Mouse (Mus musculus) heart, embryonic 16.5 days (tissue): ENCODE results near the gene Dennd5b. TPM values are rescaled to one million over a fixed set of nuclear protein-coding genes. Genes with fewer than 3 reads are reported as not detected.

Experiments used
- ATAC-seq: fragments of 200-750 bp; cut with Nextera tagmentation; replicated peaks from 2 replicates; pipeline ENCODE4 v1.8.0; 2017; ENCODE audit warnings: moderate number of reproducible peaks; ENCODE audit not compliant: insufficient read depth, low FRiP score; ENCODE audit errors: extremely low read depth
- H3K27ac ChIP-seq: fragments of 300-500 bp; sonication (generic); 2 replicates; pipeline ENCODE4 v1.5.1; 2014; ENCODE audit warnings: mild to moderate bottlenecking, low read length, control low read depth, moderate library complexity
- H3K27me3 ChIP-seq: fragments of 300-500 bp; sonication (generic); 2 replicates; pipeline ENCODE4 v1.6.1; 2014; ENCODE audit warnings: low read length, mixed read lengths; ENCODE audit not compliant: control insufficient read depth, insufficient read depth
- H3K36me3 ChIP-seq: fragments of 300-500 bp; sonication (generic); 2 replicates; pipeline ENCODE4 v1.6.1; 2014; ENCODE audit not compliant: control insufficient read depth, insufficient read depth
- H3K4me1 ChIP-seq: fragments of 300-500 bp; sonication (generic); 2 replicates; pipeline ENCODE4 v1.6.1; 2014; ENCODE audit warnings: low read length, mixed read lengths; ENCODE audit not compliant: control insufficient read depth, insufficient read depth
- H3K4me2 ChIP-seq: fragments of 300-500 bp; sonication (generic); 2 replicates; pipeline ENCODE4 v1.6.1; 2014; ENCODE audit warnings: low read depth, mild to moderate bottlenecking, control low read depth, low read length
- H3K4me3 ChIP-seq: fragments of 300-500 bp; sonication (generic); 2 replicates; pipeline ENCODE4 v1.5.1; 2014; ENCODE audit warnings: mild to moderate bottlenecking, control low read depth, low read length
- H3K9ac ChIP-seq: fragments of 300-500 bp; sonication (generic); 2 replicates; pipeline ENCODE4 v1.6.1; 2014; ENCODE audit warnings: low read length, control low read depth
- H3K9me3 ChIP-seq: fragments of 300-500 bp; sonication (generic); replicated peaks from 2 replicates; pipeline ENCODE4 v1.6.1; 2016; ENCODE audit warnings: low read length; ENCODE audit not compliant: control insufficient read depth
- WGBS: fragments of 180-500 bp; shearing (Covaris S2); extraction: QIAGEN DNeasy Blood & Tissue Kit; methylation state at CpG from one replicate; pipeline ENCODE4 v1.1.7; 2014; 5-methylcytosine and 5-hydroxymethylcytosine counted together
- polyA plus RNA-seq: library from polyadenylated mRNA; unstranded; fragments of >200 nt; fragmentation: Nextera tagmentation; extraction: Ambion mirVana; gene quantifications from 2 replicates; pipeline ENCODE4 v1.2.1, GENCODE M21; 2015

Dennd5b gene
- polyA plus RNA-seq, 1 experiment from 2014 or later: 5.0 TPM

- no peak overlapping the region for H3K4me2 ChIP-seq
- no peaks in the 10 kb centered on the region for H3K9me3 ChIP-seq
- 34% methylated on average over 3 of the region's 3 CpGs for WGBS
- H3K36me3 ChIP-seq: no peaks in the 10 kb centered on the region
- no peak overlapping the region for H3K9ac ChIP-seq
- ATAC-seq: no peak
- H3K4me1 ChIP-seq: no peaks in the 10 kb centered on the region
- no peak overlapping the region for H3K4me3 ChIP-seq
- H3K27ac ChIP-seq: no peak overlapping the region
- H3K27me3 ChIP-seq: no peaks in the 10 kb centered on the region
These were observed 43.5 kb downstream of the Dennd5b start for GRCm38 (mm10) chr6:149057947-149058391.

- ATAC-seq: no peak
- Histone ChIP-seq H3K4me3 (no peak overlapping the region), H3K36me3 (no peaks in the 10 kb centered on the region), H3K4me1 (no peaks in the 10 kb centered on the region), H3K4me2 (no peak overlapping the region), H3K9me3 (no peaks in the 10 kb centered on the region), H3K27me3 (no peaks in the 10 kb centered on the region), H3K9ac (no peak overlapping the region), H3K27ac (no peak overlapping the region)
- WGBS: 64% methylated on average over 2 of the region's 2 CpGs
These were observed 46.7 kb downstream of the Dennd5b start for GRCm38 (mm10) chr6:149054780-149055179.

DNA sequence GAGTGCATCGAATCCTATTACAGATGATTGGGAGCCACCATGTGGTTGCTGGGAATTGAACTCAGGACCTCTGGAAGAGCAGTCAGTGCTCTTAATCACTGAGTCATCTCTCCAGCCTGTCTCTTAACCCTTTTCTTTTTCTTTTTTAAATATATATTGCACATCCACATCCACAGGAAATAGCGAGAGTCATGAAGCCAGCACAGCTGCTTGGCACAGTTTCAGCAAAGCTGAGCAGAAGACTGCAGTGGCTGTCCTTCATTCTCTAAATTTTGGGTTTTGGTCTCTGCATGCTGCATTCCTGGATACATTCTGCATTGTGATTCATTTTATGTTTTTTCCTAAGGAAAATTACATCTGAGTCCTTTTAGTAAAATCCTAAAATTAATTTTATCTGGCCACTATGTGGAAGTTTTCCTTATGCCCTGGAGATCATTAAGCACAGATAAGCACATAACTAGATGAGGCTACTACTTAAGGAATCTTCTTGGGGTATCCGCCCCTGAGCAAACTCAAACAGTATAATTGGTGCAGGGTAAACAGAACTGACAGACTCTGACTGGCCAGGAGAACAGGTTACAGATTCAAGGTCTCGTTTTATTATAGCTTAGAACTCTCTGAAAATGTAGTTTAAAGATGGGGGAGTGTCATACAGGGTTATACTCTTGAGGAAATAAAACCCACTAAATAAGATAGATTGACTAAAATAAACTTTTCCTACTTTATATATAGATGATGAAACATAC lies 50.3 kb downstream of the Dennd5b start:
- Histone ChIP-seq H3K4me1 (no peaks in the 10 kb centered on the region), H3K27me3 (no peaks in the 10 kb centered on the region), H3K9me3 (no peaks in the 10 kb centered on the region), H3K36me3 (no peaks in the 10 kb centered on the region), H3K4me3 (no peak overlapping the region), H3K9ac (no peak overlapping the region), H3K4me2 (no peak overlapping the region), H3K27ac (no peak overlapping the region)
- WGBS: 63% methylated on average over 4 of the region's 4 CpGs
- ATAC-seq: no peak

- no peaks in the 10 kb centered on the region for H3K9me3 ChIP-seq
- no peak overlapping the region for H3K4me2 ChIP-seq
- ATAC-seq: no peak
- H3K4me1 ChIP-seq: no peaks in the 10 kb centered on the region
- 86% methylated on average over 4 of the region's 4 CpGs for WGBS
- H3K27me3 ChIP-seq: no peaks in the 10 kb centered on the region
- H3K4me3 ChIP-seq: no peak overlapping the region
- no peak overlapping the region for H3K27ac ChIP-seq
- H3K36me3 ChIP-seq: peaks cover 7% of the 10 kb centered on the region
- H3K9ac ChIP-seq: no peak overlapping the region
These were observed 61.4 kb downstream of the Dennd5b start for GRCm38 (mm10) chr6:149040099-149040498.

DNA sequence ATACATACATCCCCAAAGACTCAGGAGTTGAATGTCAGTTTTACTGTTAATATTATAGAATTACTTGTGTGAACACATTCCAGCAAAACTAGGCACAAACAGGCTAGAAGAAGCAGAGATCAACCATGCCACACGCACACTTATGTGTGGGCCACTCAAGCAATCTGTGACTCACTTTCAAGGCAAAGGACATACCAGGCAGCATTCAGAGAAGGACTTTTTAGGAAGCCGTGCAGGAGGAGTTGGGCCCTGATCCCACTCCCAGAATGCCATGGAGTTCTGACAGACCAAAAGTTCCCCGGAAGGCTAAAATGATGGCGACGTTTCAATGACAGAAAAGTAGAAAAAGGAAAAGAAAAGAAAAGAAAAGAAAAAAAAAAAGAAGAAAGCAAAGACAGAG lies 69.3 kb downstream of the Dennd5b start:
- no peak overlapping the region for H3K4me3 ChIP-seq
- no peak for ATAC-seq
- H3K27me3 ChIP-seq: no peaks in the 10 kb centered on the region
- H3K27ac ChIP-seq: no peak overlapping the region
- H3K4me2 ChIP-seq: no peak overlapping the region
- no peak overlapping the region for H3K9ac ChIP-seq
- 81% methylated on average over 5 of the region's 5 CpGs for WGBS
- H3K9me3 ChIP-seq: no peaks in the 10 kb centered on the region
- H3K4me1 ChIP-seq: no peaks in the 10 kb centered on the region
- H3K36me3 ChIP-seq: 0 out of 2 replicates have a peak, but pooled peaks cover under 1% of the 10 kb centered on the region

DNA sequence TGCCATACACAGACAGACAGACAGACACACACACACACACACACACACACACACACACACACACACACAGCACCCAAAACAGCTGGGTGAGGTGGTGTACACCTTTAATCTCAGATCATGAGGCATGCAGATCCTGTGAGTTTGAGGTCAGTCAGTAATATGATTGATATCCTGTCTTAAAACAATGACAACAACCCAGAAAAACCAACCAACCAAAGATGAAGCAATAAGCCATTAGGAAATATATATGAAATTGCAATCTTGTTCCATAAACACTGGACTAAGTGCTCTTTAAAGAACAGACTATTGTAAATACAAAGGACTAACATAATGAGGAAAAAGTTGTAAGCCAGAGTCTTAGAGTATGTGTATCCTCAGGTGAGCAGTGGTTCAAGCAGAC lies 70.1 kb downstream of the Dennd5b start:
- H3K4me2 ChIP-seq: no peak overlapping the region
- no peaks in the 10 kb centered on the region for H3K4me1 ChIP-seq
- ATAC-seq: no peak
- peaks cover 5% of the 10 kb centered on the region; the same call in 1 of the 2 replicates for H3K36me3 ChIP-seq
- no peak overlapping the region for H3K4me3 ChIP-seq
- H3K9ac ChIP-seq: no peak overlapping the region
- H3K27ac ChIP-seq: no peak overlapping the region
- H3K27me3 ChIP-seq: no peaks in the 10 kb centered on the region
- H3K9me3 ChIP-seq: no peaks in the 10 kb centered on the region

DNA sequence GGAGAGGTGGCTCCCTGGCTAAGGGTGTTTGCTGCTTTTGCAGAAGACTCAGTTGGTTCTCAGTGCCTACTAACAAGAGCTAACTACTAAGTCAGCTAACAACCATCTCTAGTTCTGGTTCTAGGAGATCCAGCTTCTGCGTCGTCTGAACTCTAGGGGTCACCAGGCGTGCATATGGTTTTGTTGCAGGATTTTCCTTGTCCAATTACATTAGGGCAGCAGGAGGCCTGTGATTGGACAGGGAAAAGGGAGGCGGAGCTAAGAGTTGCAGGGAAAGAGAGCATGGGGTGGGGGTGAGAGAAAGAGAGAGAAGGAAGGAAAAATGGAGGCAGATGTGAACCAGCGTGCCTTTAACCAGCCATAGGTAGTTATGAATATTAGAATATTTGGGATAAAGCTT lies 83.0 kb downstream of the Dennd5b start:
- Histone ChIP-seq H3K4me3 (no peak overlapping the region), H3K9me3 (no peaks in the 10 kb centered on the region), H3K27me3 (no peaks in the 10 kb centered on the region), H3K4me2 (no peak overlapping the region), H3K27ac (no peak overlapping the region), H3K9ac (no peak overlapping the region), H3K4me1 (no peaks in the 10 kb centered on the region), H3K36me3 (peaks cover 2% of the 10 kb centered on the region; the same call in 1 of the 2 replicates)
- ATAC-seq: no peak
- WGBS: 85% methylated on average over 5 of the region's 5 CpGs

DNA sequence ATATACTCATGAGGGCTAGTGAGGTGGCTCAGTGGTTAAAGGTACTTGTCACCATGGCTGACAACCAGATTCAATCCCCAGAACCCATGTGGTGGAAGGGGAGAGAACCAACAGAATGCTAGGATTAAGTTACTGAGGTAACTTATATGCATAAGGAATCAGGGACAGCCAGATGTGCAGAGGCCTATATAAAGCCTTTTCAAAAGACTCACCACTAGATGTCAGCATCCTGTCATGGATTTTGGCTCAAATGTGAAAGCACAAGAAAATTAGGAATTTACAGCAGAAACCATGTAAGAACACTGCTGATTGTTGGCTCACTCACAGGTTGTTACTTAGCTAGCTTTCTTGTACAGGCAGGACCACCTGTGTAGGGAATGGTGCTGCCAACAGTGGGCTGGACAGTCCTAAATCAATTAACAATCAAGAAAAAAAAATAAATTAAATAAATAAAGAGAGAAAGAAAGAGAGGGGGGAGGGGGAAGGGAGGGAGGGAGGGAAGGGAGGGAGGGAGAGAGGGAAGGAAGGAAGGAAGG lies 90.6 kb downstream of the Dennd5b start:
- H3K4me2 ChIP-seq: no peak overlapping the region
- no peak overlapping the region for H3K27ac ChIP-seq
- H3K9me3 ChIP-seq: no peaks in the 10 kb centered on the region
- no peak for ATAC-seq
- no peak overlapping the region for H3K9ac ChIP-seq
- H3K27me3 ChIP-seq: no peaks in the 10 kb centered on the region
- H3K4me1 ChIP-seq: no peaks in the 10 kb centered on the region
- no peak overlapping the region for H3K4me3 ChIP-seq
- H3K36me3 ChIP-seq: peaks cover 11% of the 10 kb centered on the region

GRCm38 (mm10) chr6:149005009-149005408 lies 96.5 kb downstream of the Dennd5b start:
- no peaks in the 10 kb centered on the region for H3K4me1 ChIP-seq
- H3K9me3 ChIP-seq: no peaks in the 10 kb centered on the region
- H3K27me3 ChIP-seq: no peaks in the 10 kb centered on the region
- H3K36me3 ChIP-seq: peaks cover 22% of the 10 kb centered on the region; the same call in 1 of the 2 replicates
- no peak for ATAC-seq
- H3K9ac ChIP-seq: no peak overlapping the region
- H3K4me3 ChIP-seq: no peak overlapping the region
- no peak overlapping the region for H3K4me2 ChIP-seq
- 83% methylated on average over 7 of the region's 7 CpGs for WGBS
- H3K27ac ChIP-seq: no peak overlapping the region
